Mouse (Mus musculus): Measurements from ENCODE around the gene Clcn3. TPM values are rescaled to one million over a fixed set of nuclear protein-coding genes. Genes with fewer than 3 reads are reported as not detected.

Clcn3 gene
- polyA plus RNA-seq, 1 experiment from 2014 or later: 44.4 TPM

- no peak for ATAC-seq (replicated peaks; ENCODE audit: low FRiP score)
- 0 out of 2 replicates have a peak, but pooled peaks cover 2% of the 10 kb centered on the region for H3K4me1 ChIP-seq (replicated peaks; ENCODE audit: control insufficient read depth, insufficient read depth, low read length)
These were observed 113.3 kb downstream of the Clcn3 start for GRCm38 (mm10) chr8:60869761-60870160.

GRCm38 (mm10) chr8:60868236-60868965, 114.7 kb downstream of the Clcn3 start:
- no peak for ATAC-seq (replicated peaks; ENCODE audit: low FRiP score)
- H3K27ac ChIP-seq (ENCODE audit: low read depth, low read length): no peak overlapping the region
- H3K4me2 ChIP-seq (ENCODE audit: low read depth, low read length, severe bottlenecking): no peak overlapping the region
- H3K36me3 ChIP-seq (ENCODE audit: control insufficient read depth, insufficient read depth, low read length): no peaks in the 10 kb centered on the region
- no peaks in the 10 kb centered on the region for H3K9me3 ChIP-seq (ENCODE audit: control insufficient read depth, low read length)
- 0 out of 2 replicates have a peak, but pooled peaks cover 2% of the 10 kb centered on the region for H3K4me1 ChIP-seq (replicated peaks; ENCODE audit: control insufficient read depth, insufficient read depth, low read length)
- WGBS: 88% methylated on average over 4 of the region's 4 CpGs
- H3K27me3 ChIP-seq (ENCODE audit: control insufficient read depth, insufficient read depth, low read length): no peaks in the 10 kb centered on the region
- H3K9ac ChIP-seq (ENCODE audit: low read length): no peak overlapping the region
- DNase-seq (ENCODE audit: low spot score): no peak
- H3K4me3 ChIP-seq (ENCODE audit: low read depth, low read length): no peak overlapping the region

More at GRCm38 (mm10) chr8:60869761-60870160, 113.3 kb downstream of the Clcn3 start:
- no peaks in the 10 kb centered on the region for H3K9me3 ChIP-seq (ENCODE audit: control insufficient read depth, low read length)
- H3K27me3 ChIP-seq (ENCODE audit: control insufficient read depth, insufficient read depth, low read length): no peaks in the 10 kb centered on the region
- H3K4me2 ChIP-seq (ENCODE audit: low read depth, low read length, severe bottlenecking): no peak overlapping the region
- no peak overlapping the region for H3K9ac ChIP-seq (ENCODE audit: low read length)
- WGBS: 87% methylated on average over 2 of the region's 2 CpGs
- DNase-seq (ENCODE audit: low spot score): no peak
- no peak overlapping the region for H3K27ac ChIP-seq (ENCODE audit: low read depth, low read length)
- no peak overlapping the region for H3K4me3 ChIP-seq (ENCODE audit: low read depth, low read length)
- H3K36me3 ChIP-seq (ENCODE audit: control insufficient read depth, insufficient read depth, low read length): no peaks in the 10 kb centered on the region

DNA sequence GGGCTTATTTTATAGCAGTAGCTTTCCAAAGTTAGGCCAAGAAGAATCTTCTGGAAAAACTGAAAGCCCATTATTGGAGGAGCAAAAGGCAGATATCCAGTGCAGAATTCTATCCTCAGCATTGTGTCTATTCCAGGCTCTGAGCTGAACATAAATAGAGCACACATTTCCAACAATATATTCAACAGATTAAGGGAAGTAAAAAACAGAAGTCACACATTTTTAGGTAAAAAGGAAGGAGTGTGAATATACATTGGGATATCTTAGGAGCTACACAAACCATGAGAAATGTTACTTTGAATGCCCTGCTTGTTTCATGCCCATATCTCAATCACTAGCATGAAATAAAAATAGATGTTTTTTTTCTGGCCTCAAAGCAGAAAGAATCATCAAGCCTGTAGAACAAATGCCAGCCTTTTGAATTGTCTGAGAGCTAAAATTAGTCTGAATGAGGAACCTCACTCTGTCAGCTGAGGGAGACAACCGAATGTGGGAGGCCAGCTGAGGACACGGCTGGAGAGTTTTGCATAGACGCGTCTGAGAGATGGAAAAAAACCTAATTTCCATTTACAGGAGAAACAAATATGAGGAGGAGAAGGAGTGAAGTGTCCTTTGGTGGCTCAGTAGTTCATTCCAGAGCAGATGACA, 115.5 kb downstream of the Clcn3 start:
- 88% methylated on average over 4 of the region's 4 CpGs for WGBS
- Histone ChIP-seq H3K4me2 (ENCODE audit: low read depth, low read length, severe bottlenecking) (no peak overlapping the region), H3K27ac (ENCODE audit: low read depth, low read length) (no peak overlapping the region), H3K9me3 (ENCODE audit: control insufficient read depth, low read length) (no peaks in the 10 kb centered on the region), H3K27me3 (ENCODE audit: control insufficient read depth, insufficient read depth, low read length) (no peaks in the 10 kb centered on the region), H3K4me3 (ENCODE audit: low read depth, low read length) (no peak overlapping the region), H3K4me1 (replicated peaks; ENCODE audit: control insufficient read depth, insufficient read depth, low read length) (0 out of 2 replicates have a peak, but pooled peaks cover 2% of the 10 kb centered on the region), H3K36me3 (ENCODE audit: control insufficient read depth, insufficient read depth, low read length) (no peaks in the 10 kb centered on the region), H3K9ac (ENCODE audit: low read length) (no peak overlapping the region)
- DNase-seq (ENCODE audit: low spot score) (no peak), ATAC-seq (replicated peaks; ENCODE audit: low FRiP score) (no peak)

- Histone ChIP-seq H3K36me3 (ENCODE audit: control insufficient read depth, insufficient read depth, low read length) (no peaks in the 10 kb centered on the region), H3K4me3 (ENCODE audit: low read depth, low read length) (no peak overlapping the region), H3K27ac (ENCODE audit: low read depth, low read length) (no peak overlapping the region), H3K9me3 (ENCODE audit: control insufficient read depth, low read length) (no peaks in the 10 kb centered on the region), H3K4me1 (replicated peaks; ENCODE audit: control insufficient read depth, insufficient read depth, low read length) (0 out of 2 replicates have a peak, but pooled peaks cover 2% of the 10 kb centered on the region), H3K27me3 (ENCODE audit: control insufficient read depth, insufficient read depth, low read length) (no peaks in the 10 kb centered on the region), H3K4me2 (ENCODE audit: low read depth, low read length, severe bottlenecking) (no peak overlapping the region), H3K9ac (ENCODE audit: low read length) (no peak overlapping the region)
- DNase-seq (ENCODE audit: low spot score) (no peak), ATAC-seq (replicated peaks; ENCODE audit: low FRiP score) (peak; percentile 66)
- WGBS: 32% methylated on average over 3 of the region's 3 CpGs
These were observed 117.5 kb downstream of the Clcn3 start for GRCm38 (mm10) chr8:60865504-60866114.

DNA sequence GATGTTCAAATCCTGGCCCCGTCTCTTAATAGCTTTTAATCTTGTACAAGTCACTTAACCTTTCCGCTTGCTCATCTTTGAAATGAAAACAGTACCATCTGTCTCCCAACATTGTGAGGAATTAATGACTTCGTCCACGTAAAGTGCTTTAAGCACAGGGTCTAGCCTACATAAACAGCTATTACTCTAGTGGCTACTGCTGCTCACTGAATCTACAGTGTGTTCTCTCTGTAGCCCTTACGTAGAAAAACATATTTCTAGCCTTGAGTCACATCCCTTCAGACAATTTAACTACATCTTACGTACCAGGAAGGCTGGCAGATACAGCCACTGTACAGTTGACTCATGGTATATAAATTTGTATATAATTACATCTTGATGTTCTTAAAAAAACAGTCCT, 118.2 kb downstream of the Clcn3 start:
- Histone ChIP-seq H3K27ac (ENCODE audit: low read depth, low read length) (no peak overlapping the region), H3K4me1 (replicated peaks; ENCODE audit: control insufficient read depth, insufficient read depth, low read length) (0 out of 2 replicates have a peak, but pooled peaks cover under 1% of the 10 kb centered on the region), H3K4me2 (ENCODE audit: low read depth, low read length, severe bottlenecking) (no peak overlapping the region), H3K9me3 (ENCODE audit: control insufficient read depth, low read length) (no peaks in the 10 kb centered on the region), H3K9ac (ENCODE audit: low read length) (no peak overlapping the region), H3K4me3 (ENCODE audit: low read depth, low read length) (no peak overlapping the region), H3K36me3 (ENCODE audit: control insufficient read depth, insufficient read depth, low read length) (no peaks in the 10 kb centered on the region), H3K27me3 (ENCODE audit: control insufficient read depth, insufficient read depth, low read length) (no peaks in the 10 kb centered on the region)
- no peak for DNase-seq (ENCODE audit: low spot score)
- peak; percentile 49; the same call in 1 of the 2 replicates for ATAC-seq (replicated peaks; ENCODE audit: low FRiP score)
- 84% methylated on average over 6 of the region's 6 CpGs for WGBS

GRCm38 (mm10) chr8:60861783-60862182, 121.3 kb downstream of the Clcn3 start:
- H3K9me3 ChIP-seq (ENCODE audit: control insufficient read depth, low read length): no peaks in the 10 kb centered on the region
- ATAC-seq (replicated peaks; ENCODE audit: low FRiP score) (no peak), DNase-seq (ENCODE audit: low spot score) (no peak)
- WGBS: 90% methylated on average over 6 of the region's 6 CpGs
- no peak overlapping the region for H3K4me3 ChIP-seq (ENCODE audit: low read depth, low read length)
- H3K4me2 ChIP-seq (ENCODE audit: low read depth, low read length, severe bottlenecking): no peak overlapping the region
- no peak overlapping the region for H3K27ac ChIP-seq (ENCODE audit: low read depth, low read length)
- no peaks in the 10 kb centered on the region for H3K27me3 ChIP-seq (ENCODE audit: control insufficient read depth, insufficient read depth, low read length)
- H3K36me3 ChIP-seq (ENCODE audit: control insufficient read depth, insufficient read depth, low read length): no peaks in the 10 kb centered on the region
- no peaks in the 10 kb centered on the region for H3K4me1 ChIP-seq (replicated peaks; ENCODE audit: control insufficient read depth, insufficient read depth, low read length)
- no peak overlapping the region for H3K9ac ChIP-seq (ENCODE audit: low read length)

- Histone ChIP-seq H3K27ac (ENCODE audit: low read depth, low read length) (no peak overlapping the region), H3K9ac (ENCODE audit: low read length) (no peak overlapping the region), H3K27me3 (ENCODE audit: control insufficient read depth, insufficient read depth, low read length) (no peaks in the 10 kb centered on the region), H3K4me1 (replicated peaks; ENCODE audit: control insufficient read depth, insufficient read depth, low read length) (no peaks in the 10 kb centered on the region), H3K36me3 (ENCODE audit: control insufficient read depth, insufficient read depth, low read length) (no peaks in the 10 kb centered on the region), H3K9me3 (ENCODE audit: control insufficient read depth, low read length) (no peaks in the 10 kb centered on the region), H3K4me3 (ENCODE audit: low read depth, low read length) (no peak overlapping the region), H3K4me2 (ENCODE audit: low read depth, low read length, severe bottlenecking) (no peak overlapping the region)
- ATAC-seq (replicated peaks; ENCODE audit: low FRiP score) (no peak), DNase-seq (ENCODE audit: low spot score) (no peak)
- 75% methylated on average over 3 of the region's 3 CpGs for WGBS
These were observed 122.4 kb downstream of the Clcn3 start for GRCm38 (mm10) chr8:60860749-60861148.

Data from forebrain, embryonic 11.5 days (tissue).